Comparison of ENCODE assay signal across 10 mouse cellular contexts in genomic region chr7:24111772-24112155, GRCm38 (mm10). TPM values are rescaled to one million over a fixed set of nuclear protein-coding genes. Genes with fewer than 3 reads are reported as not detected.
A peak's percentile ranks its signal among the peaks of the same experiment; 100 is the strongest.
DNase-seq lines count a peak whose midpoint lies in the region; ATAC-seq and TF ChIP-seq lines count a peak whose summit lies in the region.
"Had no signal": no experiment of that assay in that cellular context is flagged by ENCODE, and none has a peak within 500 bp of the region (broad histone marks: within the 10 kb centered on the region; RNA-seq: fewer than 3 reads in every experiment).

No protein-coding gene starts in this region.

- peak; percentile 23 to 42 for DNase-seq in adrenal gland, adult 18-20 months (ENCODE audit: low spot score in 2 of 2)
- no peak for DNase-seq in adrenal gland, postnatal 4 days (ENCODE audit: low spot score in 2 of 2)
- DNase-seq in lung, postnatal 0 days (ENCODE audit: low spot score), result no peak
- no peak for DNase-seq in lung, postnatal 4 days
- no peak for DNase-seq in limb, embryonic 14.5 days (ENCODE audit: low spot score)
- DNase-seq in spleen, postnatal 10 days (ENCODE audit: low spot score in 2 of 2), result no peak
- DNase-seq in left cerebral cortex, adult 9 months (ENCODE audit: low spot score in 2 of 2), result no peak

- H3K36me3 ChIP-seq in lung, postnatal 0 days (ENCODE audit: insufficient read depth, low read length), result peaks cover 5% of the 10 kb centered on the region; the same call in 1 of the 2 replicates
- peaks cover 21% of the 10 kb centered on the region for H3K36me3 ChIP-seq in limb, embryonic 14.5 days (ENCODE audit: control insufficient read depth, insufficient read depth, low read length)
- H3K36me3 ChIP-seq in stomach, embryonic 14.5 days (ENCODE audit: control insufficient read depth, insufficient read depth, low read length), result peaks cover 10% of the 10 kb centered on the region

- peaks cover 19% of the 10 kb centered on the region for H3K9me3 ChIP-seq in lung, postnatal 0 days (ENCODE audit: low read length)
- peaks cover 26% of the 10 kb centered on the region for H3K9me3 ChIP-seq in limb, embryonic 14.5 days (ENCODE audit: control insufficient read depth, low read length)
- H3K9me3 ChIP-seq in stomach, embryonic 14.5 days (ENCODE audit: control insufficient read depth, low read depth, low read length), result peaks cover 26% of the 10 kb centered on the region

- TF ChIP-seq EP300 in lung, postnatal 0 days (IDR thresholded peaks at IDR 0.05), result no peak

- TF ChIP-seq CTCF in lung, postnatal 0 days (IDR thresholded peaks at IDR 0.05), result no peak

- H3K4me1 ChIP-seq in lung, postnatal 0 days (ENCODE audit: insufficient read depth, low read depth, low read length), result no peaks in the 10 kb centered on the region
- H3K4me1 ChIP-seq in limb, embryonic 14.5 days (ENCODE audit: control insufficient read depth, insufficient read depth, low read length), result no peaks in the 10 kb centered on the region
- no peaks in the 10 kb centered on the region; the same call in 1 of the 2 replicates for H3K4me1 ChIP-seq in stomach, embryonic 14.5 days (ENCODE audit: control insufficient read depth, insufficient read depth, low read length)

- H3K4me3 ChIP-seq in lung, postnatal 0 days (ENCODE audit: low read depth, low read length), result peak overlapping the region; percentile 61
- H3K4me3 ChIP-seq in limb, embryonic 14.5 days (replicated peaks; ENCODE audit: low read length), result peak overlapping the region; percentile 71
- H3K4me3 ChIP-seq in stomach, embryonic 14.5 days (ENCODE audit: low read depth, low read length), result peak overlapping the region; percentile 69

- ATAC-seq in lung, postnatal 0 days, result no peak; the same call in 1 of the 2 replicates
- peak; percentile 36; the same call in 1 of the 2 replicates for ATAC-seq in limb, embryonic 14.5 days (ENCODE audit: low FRiP score, low read depth)
- no peak; the same call in 1 of the 2 replicates for ATAC-seq in stomach, embryonic 14.5 days (ENCODE audit: insufficient number of reproducible peaks, insufficient read depth, low FRiP score, low read depth)

- H3K27me3 ChIP-seq in lung, postnatal 0 days (replicated peaks; ENCODE audit: insufficient read depth, low read length), result no peaks in the 10 kb centered on the region
- H3K27me3 ChIP-seq in limb, embryonic 14.5 days (ENCODE audit: control insufficient read depth, insufficient read depth, low read length), result no peaks in the 10 kb centered on the region
- H3K27me3 ChIP-seq in stomach, embryonic 14.5 days (ENCODE audit: control insufficient read depth, insufficient read depth, low read length), result no peaks in the 10 kb centered on the region

- no peak for TF ChIP-seq POLR2A in limb, embryonic 14.5 days (IDR thresholded peaks at IDR 0.05; ENCODE audit: borderline replicate concordance, extremely low read depth, insufficient read depth, insufficient read length)

- WGBS in lung, postnatal 0 days, result 5% methylated on average over 9 of the region's 9 CpGs
- 8% methylated on average over 9 of the region's 9 CpGs for WGBS in limb, embryonic 14.5 days
- 8% methylated on average over 9 of the region's 9 CpGs for WGBS in stomach, embryonic 14.5 days

- 0 out of 2 replicates have a peak overlapping the region, but pooled peaks have one; percentile 19 for H3K9ac ChIP-seq in lung, postnatal 0 days (replicated peaks; ENCODE audit: low read depth)
- peak overlapping the region; percentile 79 for H3K9ac ChIP-seq in limb, embryonic 14.5 days (ENCODE audit: low read depth, low read length, severe bottlenecking)
- H3K9ac ChIP-seq in stomach, embryonic 14.5 days (replicated peaks; ENCODE audit: low read depth, low read length), result peak overlapping the region; percentile 26; the same call in 1 of the 2 replicates

- H3K4me2 ChIP-seq in lung, postnatal 0 days (replicated peaks; ENCODE audit: low read depth, low read length), result peak overlapping the region; percentile 83
- peak overlapping the region; percentile 65 for H3K4me2 ChIP-seq in limb, embryonic 14.5 days (replicated peaks; ENCODE audit: low read depth, low read length, severe bottlenecking)
- peak overlapping the region; percentile 75 for H3K4me2 ChIP-seq in stomach, embryonic 14.5 days (replicated peaks; ENCODE audit: low read depth, low read length)

- peak overlapping the region; percentile 72 for H3K27ac ChIP-seq in lung, postnatal 0 days (ENCODE audit: low read length)
- H3K27ac ChIP-seq in limb, embryonic 14.5 days (replicated peaks; ENCODE audit: low read depth, low read length), result peak overlapping the region; percentile 80
- peak overlapping the region; percentile 68; the same call in 1 of the 2 replicates for H3K27ac ChIP-seq in stomach, embryonic 14.5 days (ENCODE audit: low read length)

RNA-seq across cellular contexts. Expression of gene Zfp112, which starts 0.3 kb away (rescaled TPM):
- total RNA-seq in adrenal gland, adult 18-20 months (2021), result 1 to 10 TPM; 3.3 to 4.1 TPM
- total RNA-seq in adrenal gland, postnatal 4 days (2021), result 1 to 10 TPM; 6.0 TPM
- 3.3 and 4.3 TPM in 2 replicates for polyA plus RNA-seq in lung, postnatal 0 days (2015; fragmentation: Nextera tagmentation; extraction: Ambion mirVana)
- polyA plus RNA-seq in limb, embryonic 14.5 days (2012; rRNA removed), result 3.6 and 5.1 TPM in 2 replicates
- polyA plus RNA-seq in limb, embryonic 14.5 days (2014; fragmentation: Nextera tagmentation; extraction: Ambion mirVana), result 5.9 and 8.5 TPM in 2 replicates
- 5.4 and 6.3 TPM in 2 replicates for polyA plus RNA-seq in stomach, embryonic 14.5 days (2014; fragmentation: Nextera tagmentation; extraction: Ambion mirVana)

RNA-seq across cellular contexts. Expression of gene Zfp235, which starts 22.2 kb away (rescaled TPM):
- total RNA-seq in adrenal gland, adult 18-20 months (2021), result 10 to 100 TPM in 1 of 2 experiments, 1 to 10 TPM in 1; 8.7 to 10.0 TPM
- 10 to 100 TPM; 12.4 to 12.8 TPM for total RNA-seq in adrenal gland, postnatal 4 days (2021)
- 10.2 and 11.5 TPM in 2 replicates for polyA plus RNA-seq in lung, postnatal 0 days (2015; fragmentation: Nextera tagmentation; extraction: Ambion mirVana)
- 13.5 and 16.7 TPM in 2 replicates for polyA plus RNA-seq in limb, embryonic 14.5 days (2012; rRNA removed)
- 17.5 and 20.9 TPM in 2 replicates for polyA plus RNA-seq in limb, embryonic 14.5 days (2014; fragmentation: Nextera tagmentation; extraction: Ambion mirVana)
- polyA plus RNA-seq in stomach, embryonic 14.5 days (2014; fragmentation: Nextera tagmentation; extraction: Ambion mirVana), result 21.7 and 22.2 TPM in 2 replicates

RNA-seq across cellular contexts. Expression of gene Zfp180, which starts 30.0 kb away (rescaled TPM):
- total RNA-seq in adrenal gland, adult 18-20 months (2021), result 10 to 100 TPM; 23.3 to 32.2 TPM
- total RNA-seq in adrenal gland, postnatal 4 days (2021), result 10 to 100 TPM; 19.9 to 20.8 TPM
- 10.4 and 10.5 TPM in 2 replicates for polyA plus RNA-seq in lung, postnatal 0 days (2015; fragmentation: Nextera tagmentation; extraction: Ambion mirVana)
- polyA plus RNA-seq in limb, embryonic 14.5 days (2012; rRNA removed), result 24.0 and 24.4 TPM in 2 replicates
- polyA plus RNA-seq in limb, embryonic 14.5 days (2014; fragmentation: Nextera tagmentation; extraction: Ambion mirVana), result 19.6 and 21.9 TPM in 2 replicates
- polyA plus RNA-seq in stomach, embryonic 14.5 days (2014; fragmentation: Nextera tagmentation; extraction: Ambion mirVana), result 21.4 and 23.2 TPM in 2 replicates

RNA-seq across cellular contexts. Expression of gene Vmn1r183, which starts 58.7 kb away (rescaled TPM):
- not detected for total RNA-seq in adrenal gland, adult 18-20 months (2021)
- not detected for total RNA-seq in adrenal gland, postnatal 4 days (2021)
- not detected in 2 replicates for polyA plus RNA-seq in lung, postnatal 0 days (2015; fragmentation: Nextera tagmentation; extraction: Ambion mirVana)
- not detected in 2 replicates for polyA plus RNA-seq in limb, embryonic 14.5 days (2012; rRNA removed)
- polyA plus RNA-seq in limb, embryonic 14.5 days (2014; fragmentation: Nextera tagmentation; extraction: Ambion mirVana), result not detected in 2 replicates
- polyA plus RNA-seq in stomach, embryonic 14.5 days (2014; fragmentation: Nextera tagmentation; extraction: Ambion mirVana), result not detected in 2 replicates
- total RNA-seq: adrenal gland, adult 8-10 months; gastrocnemius, adult 18-20 months had no signal

Comparison
In these comparisons a context has a peak if more than half of its experiments do, and no peak if none do; other contexts are left out.
1. DNase-seq: peak in adrenal gland, adult 18-20 months (2 of 2); none in adrenal gland, postnatal 4 days (0 of 2), lung, postnatal 0 days (single experiment), lung, postnatal 4 days (0 of 2), limb, embryonic 14.5 days (single experiment), spleen, postnatal 10 days (0 of 2) and left cerebral cortex, adult 9 months (0 of 2).
2. H3K9ac ChIP-seq: peak in every context shown above with its lines; median percentile 79 in limb, embryonic 14.5 days; 26 in stomach, embryonic 14.5 days; 19 in lung, postnatal 0 days.
3. Peak in every context shown above with its lines, with median percentiles within 50 percentile points of each other: H3K27ac ChIP-seq, H3K4me2 ChIP-seq and H3K4me3 ChIP-seq.